Mouse (Mus musculus): Measurements from ENCODE around the gene Plpp2.
A peak's percentile ranks its signal among the peaks of the same experiment; 100 is the strongest.

Gene Plpp2

DNA sequence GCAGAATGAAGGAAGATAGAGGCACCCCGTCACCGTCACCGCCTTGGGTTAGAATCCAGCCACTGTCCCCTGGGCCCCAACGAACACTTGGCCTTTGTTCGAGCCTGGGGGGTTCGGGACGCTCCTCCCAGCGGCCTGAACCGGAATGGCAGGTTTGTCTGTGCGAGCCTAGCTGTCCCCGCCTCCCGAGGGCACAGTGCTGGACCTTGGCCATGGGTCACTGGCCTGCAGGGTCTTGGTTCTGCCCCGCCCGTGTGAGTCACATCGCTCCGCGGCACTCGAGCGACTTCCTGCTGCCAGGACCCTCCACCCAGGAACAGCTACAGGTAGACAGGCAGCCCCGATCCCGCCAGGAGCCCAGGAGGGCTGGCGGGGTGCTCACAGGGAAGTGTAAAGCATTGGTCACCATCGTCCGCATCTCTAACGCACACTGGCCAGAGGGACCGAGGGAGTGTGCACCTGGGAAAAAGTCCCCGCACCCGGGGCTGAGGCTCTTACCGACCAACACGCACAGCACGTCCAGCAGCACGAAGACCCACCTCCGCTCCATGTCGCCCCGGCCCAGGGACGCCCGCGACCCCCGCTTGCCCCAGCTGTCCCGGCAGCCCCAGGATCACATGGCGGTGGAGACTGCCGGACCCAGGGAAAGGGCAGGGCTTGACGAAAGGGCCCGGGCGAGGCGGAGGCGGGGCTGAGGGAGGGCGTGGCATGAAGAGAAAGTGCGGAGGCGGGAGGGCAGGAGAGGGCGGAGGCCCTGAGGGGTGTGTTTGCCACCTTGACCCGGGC is at the start of gene Plpp2:
TSS of gene Plpp2 (minus strand) at position 671 of the 786 bp plus-strand sequence.
- peak; percentile 6 to 27 for DNase-seq (ENCODE audit: low spot score in 2 of 2)

DNA sequence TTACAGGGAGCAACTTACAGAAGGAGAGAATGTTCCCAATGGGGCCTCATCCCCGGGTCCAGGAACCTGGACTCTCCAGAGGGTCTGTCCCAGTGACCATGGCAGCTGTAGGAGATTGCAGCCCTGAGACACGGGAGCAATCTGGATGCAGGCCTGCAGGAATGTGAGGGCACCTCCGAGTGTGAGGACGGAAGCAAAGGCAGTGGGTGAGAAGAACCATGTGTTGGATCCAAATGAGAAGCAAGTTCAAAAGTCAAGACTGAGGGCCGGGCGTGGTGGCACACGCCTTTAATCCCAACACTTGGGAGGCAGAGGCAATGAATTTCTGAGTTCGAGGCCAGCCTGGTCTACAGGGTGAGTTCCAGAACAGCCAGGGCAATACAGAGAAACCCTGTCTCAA is 47.9 kb upstream of the Plpp2 start:
- no peak for DNase-seq (ENCODE audit: low spot score in 2 of 2)

DNA sequence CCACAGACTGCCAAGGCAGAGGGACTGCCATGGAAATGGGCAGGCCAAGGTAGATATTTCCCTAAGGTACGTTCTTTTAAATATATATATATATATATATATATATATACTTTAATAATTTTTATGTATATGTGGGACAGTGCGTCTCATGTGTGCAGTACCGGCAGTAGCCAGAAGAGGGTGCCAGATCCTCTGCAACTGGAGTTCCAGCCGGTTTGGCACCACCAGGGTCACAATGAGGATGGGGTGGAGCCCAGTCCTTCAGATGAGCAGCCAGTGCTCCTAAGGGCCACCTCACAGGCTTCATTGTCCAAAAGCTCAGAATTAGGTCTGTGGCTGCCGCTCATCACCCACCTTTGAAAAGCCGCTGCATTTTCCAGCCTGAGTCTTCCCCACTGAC is 47.2 kb upstream of the Plpp2 start:
- peak in 1 of 2 experiments; percentile 34 for DNase-seq (ENCODE audit: low spot score in 2 of 2)

DNA sequence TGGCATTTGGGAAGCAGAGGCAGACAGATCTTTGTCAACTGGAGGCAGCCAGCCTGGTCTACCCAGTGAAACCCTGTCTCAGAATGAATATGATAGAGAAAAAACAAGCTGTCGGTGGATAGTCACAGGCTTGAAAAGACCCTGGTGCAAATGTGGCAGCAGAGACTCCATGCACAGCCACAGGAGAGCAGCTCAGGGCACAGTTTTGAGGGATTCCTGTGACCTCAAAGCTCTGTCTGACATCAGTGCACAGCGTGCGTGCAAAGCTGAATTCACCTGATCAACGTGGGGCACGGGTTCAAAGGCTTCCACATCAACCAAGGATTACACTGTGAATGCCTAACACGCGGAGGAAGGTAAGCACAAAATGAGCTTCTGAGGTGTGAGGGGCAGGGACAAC is 46.8 kb upstream of the Plpp2 start:
- DNase-seq (ENCODE audit: low spot score in 2 of 2) = no peak

DNA sequence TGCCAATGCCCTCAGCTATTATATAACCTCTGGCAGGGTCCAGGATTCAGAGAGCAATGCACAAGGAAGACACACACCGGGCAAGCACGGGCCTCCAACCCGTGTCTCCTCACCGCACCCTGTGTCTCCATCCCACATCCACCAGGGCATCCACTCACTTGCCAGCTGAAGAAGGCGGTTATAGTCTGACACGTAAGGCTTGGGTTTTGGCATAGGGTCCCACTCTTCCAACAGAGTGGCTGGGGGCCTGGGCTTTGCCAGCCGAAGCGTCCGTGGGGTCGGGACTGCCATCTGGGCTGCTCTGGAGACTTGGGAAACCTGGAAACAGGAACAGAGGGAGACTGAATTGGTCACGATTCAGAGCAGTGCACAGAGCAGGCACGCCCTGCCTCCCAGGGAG is 46.2 kb upstream of the Plpp2 start:
- DNase-seq (ENCODE audit: low spot score in 2 of 2) = no peak

DNA sequence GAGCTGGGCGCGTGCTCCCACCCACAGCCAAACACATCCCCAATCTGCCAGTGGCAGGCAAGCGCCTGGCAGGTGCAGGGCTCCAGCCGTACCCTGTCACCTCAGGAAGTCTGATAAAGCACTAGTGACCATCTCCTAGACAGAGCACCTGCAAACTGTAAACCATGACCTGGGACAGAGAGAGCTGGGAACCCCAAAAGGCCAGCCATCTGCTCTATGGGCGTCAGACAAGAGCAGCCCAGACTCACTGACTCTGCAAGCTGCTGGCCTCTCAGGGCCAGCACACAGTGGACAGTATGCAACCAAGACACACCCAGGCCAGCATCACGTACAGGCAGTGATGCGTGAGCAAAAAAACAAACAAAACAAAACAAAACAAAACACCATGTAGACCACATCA is 45.3 kb upstream of the Plpp2 start:
- no peak for DNase-seq (ENCODE audit: low spot score in 2 of 2)

DNA sequence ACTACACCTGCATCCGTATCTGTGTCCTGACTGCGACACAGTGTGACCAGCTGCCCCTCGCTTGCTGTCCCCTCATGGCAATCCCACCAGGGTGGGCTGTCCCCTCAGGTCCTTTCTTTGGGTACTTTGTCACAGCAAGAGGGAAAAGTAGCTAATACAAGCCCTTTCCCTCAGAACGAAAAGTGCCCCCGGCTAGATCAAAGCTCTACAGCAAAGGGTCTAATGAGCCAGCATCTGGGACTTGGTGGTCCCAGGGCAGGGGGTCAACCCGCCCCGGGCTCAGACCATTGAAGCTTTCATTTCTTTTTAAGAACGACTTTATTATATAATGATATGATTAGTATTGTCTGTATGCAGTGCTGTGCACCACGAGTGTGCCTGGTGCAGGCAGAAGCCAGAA is 44.7 kb upstream of the Plpp2 start:
- no peak for DNase-seq (ENCODE audit: low spot score in 2 of 2)

DNA sequence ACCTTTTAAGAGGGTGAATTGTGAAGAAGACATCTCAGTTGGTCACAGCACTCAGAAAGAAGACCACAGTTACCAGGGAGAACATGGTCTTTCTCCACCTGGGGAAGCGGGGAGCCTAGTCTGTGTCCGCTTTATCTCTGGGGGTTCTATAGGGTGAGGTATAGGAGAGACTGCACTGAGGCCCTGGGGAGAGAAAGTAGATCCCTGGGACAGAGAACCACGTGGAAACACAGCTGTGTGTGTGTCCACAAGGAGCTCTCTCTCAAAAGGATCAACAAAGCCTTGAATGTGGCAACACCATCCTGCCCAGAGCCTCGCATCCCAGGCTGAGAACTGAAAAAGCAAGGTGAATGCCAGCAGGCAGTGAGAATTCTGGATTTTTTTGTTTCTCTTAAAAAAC is 43.8 kb upstream of the Plpp2 start:
- DNase-seq (ENCODE audit: low spot score in 2 of 2) = no peak

DNA sequence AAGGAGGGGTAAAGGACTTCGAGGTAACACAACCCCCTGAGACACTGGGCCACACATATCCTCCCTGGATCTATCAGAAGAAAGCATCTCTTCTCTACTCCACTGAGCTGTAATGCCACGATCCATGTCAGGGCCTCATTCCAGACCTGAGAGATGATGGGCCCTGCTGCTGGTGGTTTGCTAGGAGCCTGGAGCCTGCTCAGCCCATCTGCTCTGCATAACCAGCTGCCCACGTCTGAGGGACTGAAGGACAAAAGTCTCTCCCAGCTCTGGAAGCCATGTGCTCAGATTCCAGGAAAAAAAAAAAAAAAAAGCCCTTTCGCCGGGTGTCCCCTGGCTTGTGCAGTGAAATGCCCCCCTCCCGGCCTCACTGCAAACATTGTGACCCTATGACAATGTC is 42.2 kb upstream of the Plpp2 start:
- DNase-seq (ENCODE audit: low spot score in 2 of 2) = no peak

DNA sequence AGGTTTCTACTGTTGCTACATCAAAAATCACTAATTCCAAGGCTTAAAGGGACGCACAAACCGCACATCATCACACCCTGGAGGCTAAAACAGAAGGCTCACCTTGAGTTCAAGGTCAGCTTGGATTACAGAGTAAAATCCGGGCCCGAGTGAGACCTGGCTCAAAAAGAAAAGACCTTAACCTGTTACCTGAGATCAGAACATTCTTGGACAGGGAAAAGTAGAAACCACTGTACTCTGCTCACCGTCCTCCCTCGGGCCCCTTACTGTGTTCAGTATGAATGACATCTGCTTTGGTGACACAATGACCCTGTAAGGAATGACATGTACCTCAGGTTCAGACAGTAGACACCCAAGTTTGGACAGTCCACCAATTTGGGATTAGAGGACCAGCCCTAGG is 41.2 kb upstream of the Plpp2 start:
- DNase-seq (ENCODE audit: low spot score in 2 of 2) = no peak

DNA sequence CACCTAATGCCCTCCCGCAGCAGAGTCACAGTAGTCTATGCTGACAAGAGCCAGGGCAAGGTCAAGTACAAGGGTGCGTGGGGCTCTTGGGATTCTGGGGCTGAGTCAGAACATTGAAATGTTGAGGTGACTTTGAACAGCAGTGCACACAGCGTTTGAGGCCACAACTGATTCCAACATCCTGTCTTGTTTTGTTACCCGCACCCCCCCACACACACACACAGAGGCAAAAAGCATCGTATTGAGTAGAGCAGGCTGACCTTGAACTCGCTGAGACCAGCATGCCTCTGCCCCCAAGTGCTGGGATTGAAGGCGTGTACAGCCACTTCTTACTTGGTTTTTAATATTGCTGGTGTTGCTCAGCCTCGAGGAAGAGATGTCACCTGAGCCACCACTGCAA is 40.8 kb upstream of the Plpp2 start:
- no peak for DNase-seq (ENCODE audit: low spot score in 2 of 2)

DNA sequence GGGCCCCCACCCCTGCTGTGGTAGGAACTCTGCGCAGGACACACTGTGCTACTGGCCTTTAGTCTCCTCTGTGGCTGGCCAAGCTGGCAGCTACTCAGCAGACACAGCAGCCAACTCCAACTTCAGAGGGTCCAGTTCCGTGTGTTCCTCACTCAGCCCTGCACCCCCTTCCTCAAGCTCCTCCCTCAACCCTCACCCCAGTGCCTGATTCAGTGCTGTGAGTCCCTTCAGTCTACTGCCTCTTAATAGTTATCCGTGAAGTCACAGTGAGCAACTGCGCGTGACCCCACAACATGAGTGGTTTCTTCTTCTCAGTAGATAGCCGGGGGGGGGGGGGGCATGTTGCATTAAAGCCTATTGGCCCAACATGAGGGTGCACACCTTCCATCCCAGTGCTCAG is 40.0 kb upstream of the Plpp2 start:
- no peak for DNase-seq (ENCODE audit: low spot score in 2 of 2)

DNA sequence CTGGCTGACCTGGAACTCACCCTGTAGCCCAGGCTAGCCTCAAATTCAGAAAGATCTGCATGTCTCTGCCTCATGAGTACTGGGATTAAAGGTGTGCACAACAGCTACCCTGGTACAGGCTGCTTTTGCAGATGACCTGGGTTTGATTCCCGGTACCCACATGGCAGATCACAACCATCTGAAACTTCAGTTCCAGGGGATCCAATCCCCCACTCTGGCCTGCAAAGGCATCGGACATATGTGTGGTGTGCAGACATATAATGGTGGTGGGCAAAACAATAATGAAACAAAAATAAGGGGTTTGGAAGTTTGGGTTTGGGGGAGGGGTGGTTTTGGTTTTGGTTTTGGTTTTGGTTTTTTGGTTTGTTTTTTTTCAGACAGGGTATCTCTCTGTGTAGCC is 37.7 kb upstream of the Plpp2 start:
- DNase-seq (ENCODE audit: low spot score in 2 of 2) = no peak

DNA sequence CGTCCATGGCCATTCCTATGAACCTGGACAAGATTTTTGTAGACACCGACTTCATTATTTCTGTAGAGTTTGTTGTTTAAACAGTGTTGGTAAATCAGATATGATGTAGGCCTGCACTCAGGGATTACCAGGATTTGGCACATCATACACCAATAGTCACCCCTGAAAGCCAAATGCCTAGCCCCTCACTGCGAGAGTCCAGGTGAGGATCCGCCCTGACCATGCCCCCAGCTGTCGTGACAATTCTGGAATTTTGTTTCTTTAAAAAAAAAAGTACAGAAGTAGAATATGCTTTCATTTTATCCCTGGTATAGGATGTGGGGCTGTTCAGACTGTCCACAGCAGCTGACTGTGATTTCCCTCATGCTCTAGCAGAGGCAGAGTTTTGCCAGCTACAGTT is 36.3 kb upstream of the Plpp2 start:
- no peak for DNase-seq (ENCODE audit: low spot score in 2 of 2)

DNA sequence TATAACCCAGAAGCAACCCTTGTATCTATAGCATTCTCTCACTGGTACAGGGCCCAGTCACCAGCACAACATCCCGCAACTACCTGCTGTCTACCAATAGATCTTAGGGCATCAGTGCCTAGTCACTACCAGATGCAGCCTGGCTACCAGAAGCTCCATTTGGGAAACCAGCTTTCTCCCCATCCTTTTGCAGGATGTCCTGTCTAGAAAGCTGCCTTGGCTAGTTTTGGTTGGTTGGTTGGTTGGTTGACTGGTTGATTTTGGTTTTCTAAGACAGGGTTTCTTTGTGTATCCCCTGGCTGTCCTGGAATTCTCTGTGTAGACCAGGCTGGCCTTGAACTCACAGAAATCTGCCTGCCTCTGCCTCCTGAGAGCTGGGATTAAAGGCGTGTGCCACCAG is 26.1 kb upstream of the Plpp2 start:
- no peak for DNase-seq (ENCODE audit: low spot score in 2 of 2)

DNA sequence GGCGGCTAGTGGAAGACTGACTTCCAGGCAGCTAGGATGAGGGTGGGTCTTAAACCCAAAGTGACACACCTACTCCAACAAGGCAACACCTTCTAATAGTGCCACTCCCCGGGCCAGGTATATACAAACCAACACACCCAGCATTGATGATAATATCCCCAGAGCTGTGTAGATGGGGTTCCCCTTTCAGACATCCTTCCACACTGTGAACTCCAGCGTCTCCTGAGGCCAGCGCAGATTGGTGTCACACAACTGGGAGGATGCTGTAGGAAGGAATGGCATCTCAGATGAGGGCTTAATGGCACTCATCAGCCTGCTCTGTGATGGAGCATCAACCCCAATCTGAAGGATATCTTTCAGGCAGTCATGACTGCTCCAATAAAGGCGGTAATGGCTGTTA is 23.9 kb upstream of the Plpp2 start:
- DNase-seq (ENCODE audit: low spot score in 2 of 2) = no peak

DNA sequence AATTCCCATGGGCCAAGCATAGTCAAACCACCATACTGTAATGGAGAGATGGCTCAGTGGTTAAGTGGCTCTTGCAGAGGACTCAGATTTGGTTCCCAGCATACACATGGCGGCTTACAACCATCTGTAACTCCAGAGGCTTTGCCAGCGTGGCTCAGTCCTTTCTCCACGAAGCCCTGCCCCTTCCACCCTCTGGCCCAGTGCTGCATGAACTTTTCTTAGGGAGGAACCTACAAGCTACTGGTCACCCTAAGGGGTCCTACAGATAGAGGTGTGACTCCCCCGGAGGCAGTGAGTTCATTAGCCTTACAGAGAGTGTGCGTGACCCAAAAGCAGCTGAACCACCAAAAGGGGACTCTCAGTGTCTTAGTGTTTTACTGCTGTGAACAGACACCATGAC is 23.4 kb upstream of the Plpp2 start:
- DNase-seq (ENCODE audit: low spot score in 2 of 2) = no peak

DNA sequence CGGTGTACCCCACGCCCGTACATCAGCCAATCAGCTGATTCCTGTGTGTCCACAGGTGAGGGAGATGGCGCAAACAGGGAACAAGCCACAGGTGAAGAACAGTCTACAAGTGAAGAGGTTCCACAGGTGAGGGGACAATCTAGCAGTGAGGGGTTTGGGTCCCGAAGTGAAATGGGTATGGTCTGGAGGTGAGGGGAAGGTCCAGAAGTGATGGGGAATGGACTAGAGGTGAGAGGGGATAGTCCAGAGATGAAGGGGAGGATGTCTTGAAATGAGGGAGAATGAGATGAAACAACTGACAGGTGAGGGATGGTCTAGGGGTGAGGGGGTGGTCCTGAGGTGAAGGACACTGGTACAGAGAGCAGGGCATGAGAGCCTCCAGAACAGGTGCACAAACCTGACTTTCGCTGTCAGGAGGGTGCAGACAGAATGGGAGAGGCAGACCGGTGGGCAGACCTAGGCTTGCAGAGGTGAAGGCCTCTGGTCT is 21.7 kb upstream of the Plpp2 start:
- no peak for DNase-seq (ENCODE audit: low spot score in 2 of 2)

DNA sequence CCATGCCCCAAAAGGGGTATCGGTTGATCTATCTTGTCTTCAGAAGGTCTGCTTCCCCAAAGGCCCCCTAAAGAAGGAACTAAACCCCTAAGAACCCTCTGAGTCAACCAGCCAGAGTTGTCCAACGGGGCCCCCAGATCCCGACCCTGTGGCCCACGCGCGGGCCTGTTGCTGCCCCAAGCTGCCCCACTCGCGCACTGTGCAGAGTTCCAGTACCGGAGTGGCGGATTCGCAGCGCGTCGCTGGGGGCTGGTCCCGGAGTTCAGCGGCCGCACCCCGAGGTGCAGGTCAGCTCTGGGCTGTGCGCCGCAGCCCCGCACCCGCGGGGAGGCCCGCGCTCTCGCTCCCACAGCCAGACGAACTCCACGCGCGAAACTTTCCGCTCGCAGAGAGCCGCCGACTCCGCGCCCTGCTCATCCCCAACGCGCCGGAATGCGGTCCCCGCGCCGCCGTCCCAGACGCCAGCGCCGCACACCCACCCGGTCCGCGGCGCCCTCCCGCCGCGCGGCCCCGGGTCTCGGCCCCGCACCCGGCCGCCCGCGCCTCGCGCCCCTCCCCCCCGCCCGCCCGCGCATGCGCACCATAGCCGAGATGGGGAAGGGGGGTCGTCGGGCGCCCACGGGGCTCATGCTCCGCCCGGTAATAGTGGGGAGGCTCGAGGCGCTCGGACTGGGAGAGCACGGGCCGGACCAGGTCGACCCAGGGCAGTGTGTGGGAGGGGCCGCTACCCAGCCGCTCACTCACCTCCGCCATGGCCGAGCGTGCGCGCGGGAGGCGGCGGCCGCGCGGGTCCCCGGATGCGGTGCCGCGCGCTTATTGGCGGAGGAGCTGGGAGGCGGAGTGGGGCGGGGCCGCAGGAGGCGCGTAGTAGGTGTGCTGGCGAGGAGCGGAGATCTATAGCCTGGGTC is 21.0 kb upstream of the Plpp2 start, which contains the start of gene Mier2:
TSS of gene Mier2 (minus strand) at position 870 of the 908 bp plus-strand sequence.
- peak; percentile 56 to 74 for DNase-seq (ENCODE audit: low spot score in 2 of 2)

DNA sequence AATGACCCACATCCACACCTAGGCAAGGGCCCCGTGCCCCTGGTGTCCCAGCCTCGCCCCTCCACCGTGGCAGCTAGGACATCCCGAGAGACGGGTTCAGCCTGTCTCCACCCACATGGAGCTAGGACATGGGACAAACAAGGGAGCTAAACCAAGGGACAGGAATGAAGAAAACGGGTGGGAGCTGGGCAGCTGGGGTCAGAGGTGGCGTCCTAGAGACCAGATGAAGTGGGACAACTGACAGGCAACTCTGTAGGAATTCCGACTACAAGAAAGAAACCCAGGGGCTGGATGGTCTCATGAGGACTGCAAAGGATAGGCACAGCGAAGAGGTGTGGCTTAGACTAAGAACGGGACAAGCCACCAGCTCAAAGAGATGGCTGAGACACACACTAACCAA is 20.1 kb upstream of the Plpp2 start:
- DNase-seq (ENCODE audit: low spot score in 2 of 2) = no peak

DNA sequence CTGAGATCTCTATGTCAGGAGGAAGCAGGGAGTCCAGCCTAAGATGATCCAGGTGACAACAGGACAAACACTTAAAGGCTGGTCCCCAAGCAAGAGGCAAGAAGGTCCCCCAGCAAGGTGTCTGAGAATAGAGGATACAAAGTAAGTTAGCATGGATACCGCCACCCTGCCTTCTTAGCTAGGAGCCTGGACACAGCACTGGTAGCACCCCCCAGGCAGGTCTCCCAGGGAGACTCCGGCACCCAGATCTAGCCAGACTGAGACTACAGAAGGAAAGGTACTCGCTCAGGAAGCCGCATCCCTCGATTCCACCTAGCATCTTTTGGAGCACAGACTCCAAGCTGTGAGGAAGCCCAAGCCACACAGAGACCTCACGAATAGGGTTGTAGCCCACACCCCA is 19.6 kb upstream of the Plpp2 start:
- DNase-seq (ENCODE audit: low spot score in 2 of 2) = no peak

DNA sequence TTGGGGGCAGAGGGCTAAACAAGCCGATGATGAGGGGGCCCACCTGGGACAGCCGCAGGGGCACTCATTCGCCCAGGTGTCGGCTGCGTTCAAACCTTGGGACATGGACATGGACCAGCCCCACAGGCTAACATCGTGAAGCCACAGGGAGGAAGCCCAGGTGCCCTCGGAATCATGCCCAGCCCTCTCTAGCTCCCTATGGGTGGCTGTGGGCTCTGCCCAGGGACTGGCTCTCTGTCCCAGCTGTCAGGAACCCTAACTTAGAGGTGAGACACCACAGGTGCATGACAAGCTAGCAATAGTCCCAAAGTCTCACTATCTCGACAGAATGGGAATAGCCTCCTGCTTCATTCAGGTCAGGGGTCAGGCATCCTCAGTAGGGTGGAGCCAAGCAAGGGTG is 18.9 kb upstream of the Plpp2 start:
- DNase-seq (ENCODE audit: low spot score in 2 of 2) = no peak

DNA sequence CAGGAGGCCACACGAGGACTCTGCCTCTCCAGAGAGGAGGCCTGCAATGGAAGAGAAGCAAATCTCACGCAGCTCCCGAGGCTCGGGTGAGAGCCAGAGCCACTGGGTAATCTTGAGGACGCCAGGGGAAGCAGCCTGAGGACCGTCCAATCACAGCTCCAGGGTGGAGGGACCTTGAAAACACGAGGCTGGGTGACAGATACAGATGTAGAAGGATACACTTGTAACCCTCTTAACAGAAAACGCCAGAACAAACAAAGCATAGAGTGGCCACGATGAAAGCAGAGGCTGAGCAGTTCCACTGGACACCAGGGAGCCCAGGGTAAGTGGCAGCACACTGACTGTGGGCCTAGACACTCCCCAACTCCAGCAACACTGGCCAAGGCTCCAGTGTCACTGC is 16.8 kb upstream of the Plpp2 start:
- DNase-seq (ENCODE audit: low spot score in 2 of 2) = no peak
